Mouse (Mus musculus) kidney, embryonic 15.5 days (tissue): ENCODE data around the gene Mad1l1. TPM values are rescaled to one million over a fixed set of nuclear protein-coding genes. Genes with fewer than 3 reads are reported as not detected.

Experiments
- ATAC-seq: fragments of 200-750 bp; cut with Nextera tagmentation; replicated peaks from 2 replicates; pipeline ENCODE4 v1.8.0; 2017; ENCODE audit warnings: moderate TSS enrichment; ENCODE audit not compliant: low FRiP score
- H3K27ac ChIP-seq: fragments of 300-500 bp; sonication (generic); 2 replicates; pipeline ENCODE4 v1.5.1; 2015; ENCODE audit warnings: mild to moderate bottlenecking, inconsistent platforms
- H3K27me3 ChIP-seq: fragments of 300-500 bp; sonication (generic); 2 replicates; pipeline ENCODE4 v1.6.1; 2015; ENCODE audit warnings: inconsistent platforms
- H3K36me3 ChIP-seq: fragments of 300-500 bp; sonication (generic); 2 replicates; pipeline ENCODE4 v1.6.1; 2015; ENCODE audit warnings: inconsistent platforms
- H3K4me1 ChIP-seq: fragments of 300-500 bp; sonication (generic); 2 replicates; pipeline ENCODE4 v1.6.1; 2015; ENCODE audit warnings: inconsistent platforms
- H3K4me2 ChIP-seq: fragments of 300-500 bp; sonication (generic); 2 replicates; pipeline ENCODE4 v1.6.1; 2015; ENCODE audit warnings: moderate library complexity, mild to moderate bottlenecking, inconsistent platforms
- H3K4me3 ChIP-seq: fragments of 300-500 bp; sonication (generic); replicated peaks from 2 replicates; pipeline ENCODE4 v1.5.1; 2015; ENCODE audit warnings: mild to moderate bottlenecking, inconsistent platforms
- H3K9ac ChIP-seq: fragments of 300-500 bp; sonication (generic); 2 replicates; pipeline ENCODE4 v1.6.1; 2015; ENCODE audit warnings: mild to moderate bottlenecking, inconsistent platforms
- H3K9me3 ChIP-seq: fragments of 300-500 bp; sonication (generic); replicated peaks from 2 replicates; pipeline ENCODE4 v1.6.1; 2016; ENCODE audit warnings: inconsistent platforms
- WGBS: fragments of 180-500 bp; shearing (Covaris S2); methylation state at CpG from one replicate; pipeline ENCODE4 v1.1.7; 2015; ENCODE audit warnings: mixed read lengths; 5-methylcytosine and 5-hydroxymethylcytosine counted together
- polyA plus RNA-seq: library from polyadenylated mRNA; unstranded; fragments of >200 nt; fragmentation: Nextera tagmentation; extraction: Ambion mirVana; gene quantifications from 2 replicates; pipeline ENCODE4 v1.2.1, GENCODE M21; 2015

Gene Mad1l1
- polyA plus RNA-seq, 1 experiment from 2014 or later: 53.0 TPM

GRCm38 (mm10) chr5:140163947-140164346, 157.4 kb downstream of the Mad1l1 start:
- WGBS: 73% methylated on average over 6 of the region's 6 CpGs
- H3K4me3 ChIP-seq: no peak overlapping the region
- no peak overlapping the region for H3K9ac ChIP-seq
- ATAC-seq: no peak
- H3K27me3 ChIP-seq: no peaks in the 10 kb centered on the region
- no peaks in the 10 kb centered on the region for H3K4me1 ChIP-seq
- no peaks in the 10 kb centered on the region for H3K9me3 ChIP-seq
- no peak overlapping the region for H3K27ac ChIP-seq
- no peaks in the 10 kb centered on the region for H3K36me3 ChIP-seq
- H3K4me2 ChIP-seq: no peak overlapping the region

GRCm38 (mm10) chr5:140162071-140162845, 159.1 kb downstream of the Mad1l1 start:
- Histone ChIP-seq H3K4me1 (no peaks in the 10 kb centered on the region), H3K9ac (no peak overlapping the region), H3K27me3 (no peaks in the 10 kb centered on the region), H3K27ac (no peak overlapping the region), H3K9me3 (no peaks in the 10 kb centered on the region), H3K4me3 (no peak overlapping the region), H3K4me2 (no peak overlapping the region), H3K36me3 (no peaks in the 10 kb centered on the region)
- WGBS: 81% methylated on average over 6 of the region's 6 CpGs
- no peak for ATAC-seq

- Histone ChIP-seq H3K9ac (no peak overlapping the region), H3K9me3 (no peaks in the 10 kb centered on the region), H3K27ac (no peak overlapping the region), H3K4me3 (no peak overlapping the region), H3K4me2 (no peak overlapping the region), H3K27me3 (no peaks in the 10 kb centered on the region), H3K36me3 (no peaks in the 10 kb centered on the region), H3K4me1 (no peaks in the 10 kb centered on the region)
- no peak for ATAC-seq
- 89% methylated on average over 4 of the region's 4 CpGs for WGBS
Observed at GRCm38 (mm10) chr5:140159007-140159406, 162.3 kb downstream of the Mad1l1 start.

GRCm38 (mm10) chr5:140157886-140158627, 163.3 kb downstream of the Mad1l1 start:
- no peak for ATAC-seq
- Histone ChIP-seq H3K36me3 (no peaks in the 10 kb centered on the region), H3K4me3 (no peak overlapping the region), H3K27ac (no peak overlapping the region), H3K4me2 (no peak overlapping the region), H3K27me3 (no peaks in the 10 kb centered on the region), H3K9ac (no peak overlapping the region), H3K4me1 (peaks cover 1% of the 10 kb centered on the region), H3K9me3 (no peaks in the 10 kb centered on the region)
- 85% methylated on average over 1 of the region's 1 CpGs for WGBS

- no peaks in the 10 kb centered on the region for H3K27me3 ChIP-seq
- WGBS: 76% methylated on average over 3 of the region's 3 CpGs
- no peak overlapping the region for H3K27ac ChIP-seq
- no peak for ATAC-seq
- no peak overlapping the region for H3K9ac ChIP-seq
- no peaks in the 10 kb centered on the region for H3K9me3 ChIP-seq
- H3K4me1 ChIP-seq: peaks cover 10% of the 10 kb centered on the region
- no peaks in the 10 kb centered on the region for H3K36me3 ChIP-seq
- no peak overlapping the region for H3K4me3 ChIP-seq
- H3K4me2 ChIP-seq: no peak overlapping the region
Observed at GRCm38 (mm10) chr5:140154166-140154565, 167.2 kb downstream of the Mad1l1 start.

GRCm38 (mm10) chr5:140151871-140152270, 169.5 kb downstream of the Mad1l1 start:
- H3K4me1 ChIP-seq: peaks cover 14% of the 10 kb centered on the region
- no peaks in the 10 kb centered on the region for H3K36me3 ChIP-seq
- WGBS: 42% methylated on average over 2 of the region's 2 CpGs
- no peak for ATAC-seq
- H3K27me3 ChIP-seq: no peaks in the 10 kb centered on the region
- H3K4me3 ChIP-seq: no peak overlapping the region
- no peaks in the 10 kb centered on the region for H3K9me3 ChIP-seq
- H3K4me2 ChIP-seq: no peak overlapping the region
- H3K27ac ChIP-seq: 0 out of 2 replicates have a peak overlapping the region, but pooled peaks have one; percentile 11
- H3K9ac ChIP-seq: no peak overlapping the region

- Histone ChIP-seq H3K27me3 (no peaks in the 10 kb centered on the region), H3K4me3 (no peak overlapping the region), H3K9ac (no peak overlapping the region), H3K4me1 (peaks cover 14% of the 10 kb centered on the region), H3K4me2 (no peak overlapping the region), H3K27ac (peak overlapping the region; percentile 11; the same call in 1 of the 2 replicates), H3K9me3 (no peaks in the 10 kb centered on the region), H3K36me3 (no peaks in the 10 kb centered on the region)
- WGBS: 59% methylated on average over 2 of the region's 2 CpGs
- no peak for ATAC-seq
Observed at GRCm38 (mm10) chr5:140151180-140151579, 170.2 kb downstream of the Mad1l1 start.

- H3K4me3 ChIP-seq: no peak overlapping the region
- no peak overlapping the region for H3K27ac ChIP-seq
- ATAC-seq: no peak
- H3K9me3 ChIP-seq: no peaks in the 10 kb centered on the region
- H3K4me1 ChIP-seq: peaks cover 14% of the 10 kb centered on the region
- no peaks in the 10 kb centered on the region for H3K36me3 ChIP-seq
- no peak overlapping the region for H3K4me2 ChIP-seq
- 88% methylated on average over 2 of the region's 2 CpGs for WGBS
- H3K9ac ChIP-seq: no peak overlapping the region
- no peaks in the 10 kb centered on the region for H3K27me3 ChIP-seq
Observed at GRCm38 (mm10) chr5:140150694-140151093, 170.7 kb downstream of the Mad1l1 start.

GRCm38 (mm10) chr5:140150136-140150535, 171.2 kb downstream of the Mad1l1 start:
- H3K27ac ChIP-seq: no peak overlapping the region
- no peak overlapping the region for H3K4me3 ChIP-seq
- H3K27me3 ChIP-seq: no peaks in the 10 kb centered on the region
- no peak overlapping the region for H3K4me2 ChIP-seq
- no peaks in the 10 kb centered on the region for H3K36me3 ChIP-seq
- 94% methylated on average over 5 of the region's 5 CpGs for WGBS
- ATAC-seq: no peak
- H3K9ac ChIP-seq: no peak overlapping the region
- no peaks in the 10 kb centered on the region for H3K9me3 ChIP-seq
- H3K4me1 ChIP-seq: peaks cover 14% of the 10 kb centered on the region

- no peaks in the 10 kb centered on the region for H3K36me3 ChIP-seq
- ATAC-seq: no peak
- peaks cover 14% of the 10 kb centered on the region for H3K4me1 ChIP-seq
- no peak overlapping the region for H3K27ac ChIP-seq
- no peak overlapping the region for H3K9ac ChIP-seq
- H3K4me3 ChIP-seq: no peak overlapping the region
- H3K9me3 ChIP-seq: no peaks in the 10 kb centered on the region
- no peaks in the 10 kb centered on the region for H3K27me3 ChIP-seq
- H3K4me2 ChIP-seq: no peak overlapping the region
- WGBS: 63% methylated on average over 4 of the region's 4 CpGs
Observed at GRCm38 (mm10) chr5:140149298-140149697, 172.1 kb downstream of the Mad1l1 start.

GRCm38 (mm10) chr5:140143541-140143940, 177.8 kb downstream of the Mad1l1 start:
- no peaks in the 10 kb centered on the region for H3K4me1 ChIP-seq

GRCm38 (mm10) chr5:140141336-140141735, 180.0 kb downstream of the Mad1l1 start:
- WGBS: 77% methylated on average over 4 of the region's 4 CpGs
- Histone ChIP-seq H3K4me3 (no peak overlapping the region), H3K4me1 (no peaks in the 10 kb centered on the region), H3K36me3 (peaks cover 8% of the 10 kb centered on the region; the same call in 1 of the 2 replicates), H3K9ac (no peak overlapping the region), H3K4me2 (no peak overlapping the region), H3K27me3 (no peaks in the 10 kb centered on the region), H3K9me3 (no peaks in the 10 kb centered on the region), H3K27ac (no peak overlapping the region)
- no peak for ATAC-seq

More at GRCm38 (mm10) chr5:140143541-140143940, 177.8 kb downstream of the Mad1l1 start:
- Histone ChIP-seq H3K9ac (no peak overlapping the region), H3K4me3 (no peak overlapping the region), H3K27me3 (no peaks in the 10 kb centered on the region), H3K27ac (no peak overlapping the region), H3K9me3 (no peaks in the 10 kb centered on the region), H3K36me3 (peaks cover 4% of the 10 kb centered on the region; the same call in 1 of the 2 replicates), H3K4me2 (no peak overlapping the region)
- no peak for ATAC-seq
- WGBS: 78% methylated on average over 2 of the region's 2 CpGs
